Mouse (Mus musculus): ENCODE measurements around the gene Wasf2.

The Wasf2 gene

GRCm38 (mm10) chr4:133175274-133175673 lies 45.0 kb downstream of the Wasf2 start:
- DNase-seq (ENCODE audit: low read depth, low spot score) = no peak

DNA sequence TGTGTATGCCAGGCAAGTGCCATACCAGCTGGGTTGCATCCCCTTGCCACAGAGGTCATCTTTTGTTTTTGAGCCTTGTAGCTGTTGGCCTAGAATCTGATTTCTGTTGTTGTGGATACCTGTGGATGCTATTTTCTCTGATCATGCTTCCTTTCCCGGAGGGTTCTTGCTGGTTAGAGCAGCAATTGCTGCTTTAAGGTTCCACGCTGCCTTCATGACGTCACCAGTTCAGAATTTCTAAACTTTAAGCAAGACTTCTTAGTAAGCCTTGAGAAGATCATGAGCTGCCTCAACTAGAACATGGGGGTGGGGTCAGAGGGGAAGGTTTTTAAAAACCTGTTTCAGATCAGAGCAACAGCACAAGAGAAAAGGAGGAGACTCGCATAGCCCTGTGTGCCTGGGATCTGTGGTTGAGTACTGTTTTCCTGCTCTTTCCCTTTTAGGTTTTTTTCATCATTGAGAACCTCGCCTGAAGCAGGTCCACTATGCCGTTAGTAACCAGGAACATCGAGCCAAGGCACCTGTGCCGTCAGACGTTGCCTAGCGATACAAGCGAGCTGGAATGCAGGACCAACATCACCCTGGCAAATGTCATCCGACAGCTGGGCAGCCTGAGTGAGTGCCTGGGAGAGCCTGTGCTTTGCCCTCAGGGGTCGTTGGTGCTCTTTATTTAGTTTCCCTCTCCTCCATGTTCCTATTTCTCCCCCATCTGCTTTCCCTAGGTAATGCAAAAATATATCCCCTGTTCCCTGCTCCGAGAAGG lies 45.9 kb downstream of the Wasf2 start:
- no peak for DNase-seq (ENCODE audit: low read depth, low spot score)

DNA sequence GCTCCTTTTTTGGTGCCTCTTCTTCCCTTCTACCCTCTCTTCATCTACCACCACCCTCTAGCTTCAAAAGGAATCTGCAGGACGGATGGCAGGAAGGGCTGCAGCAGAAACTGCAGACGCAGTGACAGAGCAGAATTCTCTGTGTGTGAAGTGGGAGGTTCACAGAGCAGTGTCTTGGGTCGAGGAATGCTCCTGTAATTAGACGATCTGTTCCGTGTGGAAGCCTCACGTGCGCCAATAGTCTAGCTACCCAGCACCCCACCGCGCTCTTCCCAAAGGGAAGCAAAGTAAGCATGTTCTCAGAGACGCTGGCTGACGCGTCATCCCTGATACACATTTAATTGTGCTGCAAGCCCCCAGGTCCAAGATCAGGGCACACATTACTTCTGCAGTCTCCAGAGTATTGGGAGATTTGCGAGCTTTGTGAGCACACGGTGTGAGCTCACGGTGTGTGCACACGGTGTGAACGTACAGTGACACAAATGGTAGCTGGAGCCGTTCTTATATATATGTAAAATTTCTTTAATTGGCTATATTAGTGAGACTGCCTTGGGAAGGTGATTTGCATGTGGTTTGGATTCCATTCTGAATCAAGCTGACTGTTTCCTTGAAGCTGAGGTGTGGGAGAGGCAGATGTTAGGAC lies 46.6 kb downstream of the Wasf2 start:
- no peak for DNase-seq (ENCODE audit: low read depth, low spot score)

GRCm38 (mm10) chr4:133178305-133178704 lies 48.0 kb downstream of the Wasf2 start:
- DNase-seq (ENCODE audit: low read depth, low spot score) = no peak

DNA sequence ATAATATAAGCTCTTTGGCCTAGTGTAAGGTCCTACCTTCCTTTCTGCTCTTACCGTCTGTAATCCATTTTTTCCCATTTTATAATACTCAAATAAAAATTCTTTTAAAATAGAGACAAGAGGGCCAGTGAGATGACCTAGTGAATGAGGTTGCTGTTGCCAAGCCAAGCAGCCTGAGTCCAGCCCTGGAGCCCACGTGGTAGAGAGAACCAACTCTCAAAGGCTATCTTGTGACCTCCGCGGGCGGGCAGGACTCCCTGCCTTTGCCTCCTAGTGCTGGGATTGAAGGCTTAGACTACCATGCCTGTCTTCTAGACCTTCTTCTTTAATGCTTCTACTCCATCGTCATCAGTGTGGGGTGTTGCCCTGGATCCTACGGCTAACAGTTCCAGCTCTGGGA lies 49.0 kb downstream of the Wasf2 start:
- DNase-seq (ENCODE audit: low read depth, low spot score) = no peak

DNA sequence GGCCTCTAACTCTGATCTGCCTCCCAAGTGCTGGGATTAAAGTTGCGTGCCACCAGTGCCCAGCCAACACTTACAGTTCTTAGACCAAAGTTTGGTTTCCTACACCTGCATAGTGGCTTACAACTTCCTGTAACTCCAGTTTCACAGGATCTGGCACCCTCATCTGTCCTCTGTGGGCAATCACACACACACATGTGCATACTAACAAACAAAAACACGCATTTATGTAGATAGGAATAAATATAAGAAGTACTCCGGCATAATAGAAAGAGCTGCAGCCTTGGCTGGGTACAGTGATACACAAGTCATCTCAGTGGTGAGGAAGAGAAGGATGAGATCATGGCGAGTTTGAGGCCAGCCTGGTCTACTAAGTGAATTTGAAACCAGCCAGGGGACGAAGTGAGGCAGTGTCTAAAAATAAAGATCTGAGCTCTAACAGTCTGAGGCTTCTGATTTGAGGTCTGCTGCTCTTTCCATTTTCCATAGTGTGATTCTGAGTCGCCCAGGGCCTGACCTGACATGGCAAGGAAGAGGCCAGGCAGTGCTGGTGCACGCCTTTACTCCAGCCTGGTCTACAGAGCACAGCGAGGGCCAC lies 52.2 kb downstream of the Wasf2 start:
- no peak for DNase-seq (ENCODE audit: low read depth, low spot score)

- no peak for DNase-seq (ENCODE audit: low read depth, low spot score)
Measured at GRCm38 (mm10) chr4:133184031-133184897, 54.0 kb downstream of the Wasf2 start.

- DNase-seq (ENCODE audit: low read depth, low spot score) = no peak
Measured at GRCm38 (mm10) chr4:133184898-133185665, 54.8 kb downstream of the Wasf2 start.

GRCm38 (mm10) chr4:133185893-133186292 lies 55.6 kb downstream of the Wasf2 start:
- DNase-seq (ENCODE audit: low read depth, low spot score) = no peak

- no peak for DNase-seq (ENCODE audit: low read depth, low spot score)
Measured at GRCm38 (mm10) chr4:133186856-133187255, 56.6 kb downstream of the Wasf2 start.

DNA sequence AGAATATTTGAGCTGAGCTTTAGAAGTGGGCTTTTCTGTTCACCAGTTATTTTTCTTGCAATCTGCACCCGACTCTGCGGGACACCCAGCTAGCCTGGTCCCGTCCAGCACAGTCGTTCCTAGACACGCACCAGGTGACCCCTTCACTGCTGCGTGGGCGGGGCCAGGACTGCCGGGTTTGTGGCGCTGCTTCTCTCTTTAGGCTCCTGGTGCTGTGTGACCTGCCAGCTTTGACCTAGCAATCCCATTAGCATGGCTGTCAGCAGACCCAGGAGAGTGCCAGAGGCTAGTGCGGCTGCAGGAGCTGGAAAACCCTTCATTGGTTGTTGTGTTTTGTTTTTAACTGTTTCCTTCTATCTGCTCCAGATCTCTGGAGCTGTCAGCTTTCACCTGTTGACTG lies 59.1 kb downstream of the Wasf2 start:
- DNase-seq (ENCODE audit: low read depth, low spot score) = no peak

DNA sequence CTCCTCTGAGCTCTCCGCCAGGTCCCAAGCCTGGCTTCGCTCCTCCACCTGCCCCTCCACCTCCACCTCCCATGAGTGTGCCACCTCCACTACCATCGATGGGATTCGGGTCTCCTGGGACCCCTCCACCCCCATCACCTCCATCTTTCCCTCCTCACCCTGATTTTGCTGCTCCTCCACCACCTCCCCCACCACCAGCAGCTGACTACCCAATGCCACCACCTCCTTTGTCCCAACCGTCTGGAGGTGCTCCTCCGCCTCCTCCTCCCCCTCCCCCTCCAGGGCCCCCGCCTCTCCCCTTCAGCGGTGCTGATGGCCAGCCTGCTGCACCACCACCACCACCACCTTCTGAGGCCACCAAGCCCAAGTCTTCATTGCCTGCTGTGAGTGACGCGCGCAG lies 64.2 kb downstream of the Wasf2 start:
- DNase-seq (ENCODE audit: low read depth, low spot score) = no peak

DNA sequence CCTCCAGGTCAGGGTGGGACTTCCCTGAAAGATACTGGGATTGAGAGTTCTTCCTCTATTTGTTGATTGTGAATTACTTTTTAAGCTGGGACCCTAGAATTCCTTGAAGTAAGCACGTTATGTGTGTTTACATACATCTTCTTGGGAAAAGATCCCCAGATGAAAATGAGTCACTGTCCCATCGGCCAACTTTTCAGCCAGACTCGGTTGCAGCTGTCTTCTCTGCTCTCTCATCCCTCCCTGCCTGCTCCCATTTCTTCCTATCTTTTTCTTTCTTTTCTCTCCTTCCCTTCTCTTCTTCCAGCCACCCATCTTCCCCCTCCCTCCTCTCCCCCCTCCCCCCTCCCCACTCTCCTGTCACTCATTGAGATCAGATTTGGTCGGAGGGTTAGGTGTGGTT lies 64.7 kb downstream of the Wasf2 start:
- DNase-seq (ENCODE audit: low read depth, low spot score) = no peak

GRCm38 (mm10) chr4:133196136-133196535 lies 65.8 kb downstream of the Wasf2 start:
- DNase-seq (ENCODE audit: low read depth, low spot score) = no peak

- DNase-seq (ENCODE audit: low read depth, low spot score) = no peak
Measured at GRCm38 (mm10) chr4:133196852-133197251, 66.5 kb downstream of the Wasf2 start.

- no peak for DNase-seq (ENCODE audit: low read depth, low spot score)
Measured at GRCm38 (mm10) chr4:133197355-133197754, 67.0 kb downstream of the Wasf2 start.

DNA sequence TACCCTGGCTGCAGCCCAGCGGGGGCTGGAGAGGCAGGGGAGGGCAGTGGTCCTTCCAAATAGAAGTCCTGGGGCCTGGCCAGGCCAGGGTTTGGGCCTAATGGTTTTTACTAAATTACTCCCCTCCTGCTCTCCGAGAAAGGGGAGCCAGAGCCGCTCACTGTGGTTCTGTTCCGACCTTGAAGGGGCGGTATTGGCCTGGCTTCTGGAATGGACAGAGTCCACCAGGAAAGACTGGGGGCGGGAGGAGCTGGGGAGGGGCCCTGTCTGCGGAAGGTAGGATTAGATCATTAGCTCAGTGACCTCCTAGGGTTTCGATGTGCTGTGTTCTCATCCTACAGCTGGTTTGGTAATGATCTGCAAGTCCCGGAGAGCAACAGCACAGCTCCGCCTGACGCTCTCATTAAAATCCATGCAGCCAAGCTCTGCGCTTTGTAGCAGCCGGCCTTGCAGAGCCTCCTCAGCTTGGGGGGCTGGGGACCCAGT lies 67.5 kb downstream of the Wasf2 start:
- no peak for DNase-seq (ENCODE audit: low read depth, low spot score)

DNA sequence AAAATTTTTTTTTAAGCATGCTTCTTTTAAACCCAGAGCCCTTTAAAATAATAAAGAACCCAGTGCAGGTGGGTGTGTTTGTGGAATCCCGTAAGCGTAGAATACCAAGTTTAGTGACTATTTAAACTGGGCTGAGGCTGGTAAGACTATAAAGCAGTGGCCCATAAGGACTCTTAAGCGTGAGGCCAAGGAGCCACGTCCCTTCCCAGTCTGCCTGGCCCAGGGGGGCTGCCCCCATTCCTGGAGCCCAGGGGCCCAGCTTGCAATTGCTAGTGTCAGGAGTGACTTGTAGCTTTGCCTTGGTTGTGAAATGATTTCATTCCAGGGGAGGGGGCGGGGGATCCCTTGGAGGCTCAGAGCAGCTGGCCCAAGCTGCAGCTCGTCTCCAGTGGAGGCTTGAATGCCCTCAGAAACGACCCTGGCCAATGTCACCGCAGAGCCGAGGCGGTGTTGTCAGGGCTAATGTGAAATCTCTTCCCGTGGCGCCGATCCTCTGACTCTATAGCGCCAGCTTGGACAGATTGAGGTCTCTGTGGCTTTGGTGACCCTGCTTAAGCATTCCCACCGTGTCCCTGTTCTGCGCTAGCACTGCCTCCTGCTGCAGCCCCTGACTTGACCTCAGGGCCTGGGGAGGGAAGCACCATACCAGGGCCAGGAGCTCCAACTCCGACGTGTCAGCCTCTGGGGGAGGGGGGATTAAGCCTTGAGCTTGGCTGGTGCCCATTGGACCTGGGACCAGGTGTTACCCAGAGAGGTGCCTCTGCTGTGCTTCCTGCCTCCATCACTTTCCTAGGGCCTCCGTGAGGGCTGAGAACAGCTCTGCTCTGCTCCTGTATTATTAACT lies 68.3 kb downstream of the Wasf2 start:
- DNase-seq (ENCODE audit: low read depth, low spot score) = no peak

DNA sequence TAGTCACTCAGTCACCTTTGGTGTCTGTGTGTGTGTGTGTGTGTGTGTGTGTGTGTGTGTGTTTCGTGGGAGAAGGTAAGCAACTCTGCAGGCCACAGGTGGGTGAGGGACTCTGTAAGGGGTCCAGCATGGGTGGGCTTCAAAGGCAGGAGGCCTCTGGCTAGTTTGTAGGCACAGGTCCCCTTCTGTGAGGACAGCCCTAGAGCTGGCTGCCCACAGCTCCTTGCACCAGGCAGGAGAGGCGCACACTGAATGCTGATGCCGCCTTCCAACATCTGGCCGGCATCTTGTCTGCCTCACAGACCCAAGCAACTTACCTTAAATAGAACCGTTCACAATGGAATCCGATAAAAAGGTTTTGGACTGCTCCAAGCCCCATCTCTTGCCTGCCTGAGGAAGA lies 69.4 kb downstream of the Wasf2 start:
- DNase-seq (ENCODE audit: low read depth, low spot score) = no peak

GRCm38 (mm10) chr4:133200343-133200742 lies 70.0 kb downstream of the Wasf2 start:
- no peak for DNase-seq (ENCODE audit: low read depth, low spot score)

Data from WW6 (cell line).